Mouse (Mus musculus): ENCODE results near the gene LTO1. TPM values are rescaled to one million over a fixed set of nuclear protein-coding genes. Genes with fewer than 3 reads are reported as not detected.

LTO1 gene
- polyA plus RNA-seq, 1 experiment = 21.3 TPM

DNA sequence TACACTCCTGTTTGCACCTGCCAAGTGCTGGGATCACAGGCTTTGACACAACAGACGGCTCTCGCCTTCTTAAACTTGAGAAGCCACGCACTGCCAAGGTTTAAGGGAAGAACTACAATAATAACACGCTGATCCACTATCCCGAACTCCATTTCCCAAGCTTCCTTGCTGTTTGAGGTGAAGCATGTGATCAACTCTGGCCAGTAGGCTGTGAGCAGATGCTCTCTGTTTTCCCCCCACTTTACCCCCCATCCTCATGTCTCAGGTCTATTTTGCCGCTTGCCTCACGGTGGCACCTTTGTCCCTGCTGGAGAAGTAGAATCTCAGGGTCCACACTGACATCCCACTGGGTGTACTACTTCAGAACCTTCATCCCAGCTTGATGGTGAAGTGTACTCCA is 6.2 kb upstream of the LTO1 start:
- DNase-seq (ENCODE audit: low read depth) = no peak

- no peak for DNase-seq (ENCODE audit: low read depth)
These were observed 3.8 kb upstream of the LTO1 start for GRCm38 (mm10) chr7:144911121-144911520.

- DNase-seq (ENCODE audit: low read depth) = no peak
These were observed 2.0 kb upstream of the LTO1 start for GRCm38 (mm10) chr7:144912897-144913296.

GRCm38 (mm10) chr7:144914296-144914947 is 478 bp upstream of the LTO1 start:
- no peak for DNase-seq (ENCODE audit: low read depth)

- DNase-seq (ENCODE audit: low read depth) = no peak
These were observed 3.9 kb downstream of the LTO1 start for GRCm38 (mm10) chr7:144918823-144919222.

DNA sequence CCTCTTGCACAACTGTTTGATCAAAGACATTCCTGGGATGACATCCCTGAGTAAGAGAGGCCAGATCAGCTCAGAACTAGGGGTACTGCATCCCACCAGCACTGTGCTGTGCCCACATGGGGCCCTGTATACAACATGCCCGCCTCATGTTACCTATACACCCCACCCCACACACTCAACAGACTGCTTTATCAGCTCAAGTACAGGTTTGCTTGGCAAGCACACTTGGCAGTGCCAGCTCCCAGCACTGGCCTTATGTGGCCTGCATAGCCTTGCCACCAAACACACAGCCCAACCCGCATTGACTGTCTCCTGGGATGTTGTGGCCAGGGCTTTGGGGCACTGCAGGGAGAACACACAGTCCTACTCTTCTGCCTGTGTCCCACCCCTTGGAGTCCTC is 12.7 kb downstream of the LTO1 start:
- DNase-seq (ENCODE audit: low read depth) = no peak

DNA sequence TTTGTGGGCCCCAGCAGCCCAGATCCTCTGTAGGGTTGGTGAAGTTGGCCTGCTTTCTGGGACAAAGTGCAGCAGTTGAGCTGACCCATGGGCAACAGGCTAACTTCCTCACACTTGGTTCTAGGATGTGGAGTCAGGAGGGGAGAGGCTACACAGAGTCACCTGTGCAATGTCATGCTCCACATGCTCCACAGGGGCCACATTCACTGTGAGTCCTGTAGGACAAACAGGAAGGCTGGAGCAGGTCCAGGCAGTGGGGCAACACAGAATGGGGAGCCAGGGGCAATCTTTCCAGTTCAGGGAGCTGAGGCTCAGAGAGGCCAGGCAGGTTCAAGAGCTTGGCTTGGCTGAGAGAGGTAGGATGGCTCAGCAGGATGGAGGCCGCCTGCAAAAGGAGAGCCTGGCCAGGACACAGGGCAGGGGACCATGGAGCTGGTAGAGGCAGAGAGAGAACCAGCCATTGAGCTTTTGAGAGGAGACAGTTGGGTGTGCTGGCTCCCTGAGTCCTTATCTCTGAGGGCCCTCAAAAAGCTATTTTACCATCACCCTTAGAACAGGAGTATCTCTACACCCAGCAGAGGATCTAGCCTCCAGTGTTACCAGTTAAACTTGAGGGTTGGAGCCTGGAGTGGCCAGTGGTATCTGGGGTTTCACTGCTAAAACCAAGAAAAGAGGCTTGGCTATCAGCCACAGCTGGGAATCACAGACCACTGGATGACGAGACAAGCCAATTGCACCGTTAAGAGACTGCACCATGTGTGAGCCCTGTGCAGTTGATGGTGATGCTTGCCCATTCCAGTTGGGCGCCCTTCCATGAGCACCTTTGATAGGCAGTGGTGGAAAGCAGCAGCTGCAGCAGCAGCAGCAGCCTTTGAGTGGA is 13.3 kb downstream of the LTO1 start:
- no peak for DNase-seq (ENCODE audit: low read depth)

GRCm38 (mm10) chr7:144928889-144929210 is 13.9 kb downstream of the LTO1 start:
- DNase-seq (ENCODE audit: low read depth) = no peak

DNA sequence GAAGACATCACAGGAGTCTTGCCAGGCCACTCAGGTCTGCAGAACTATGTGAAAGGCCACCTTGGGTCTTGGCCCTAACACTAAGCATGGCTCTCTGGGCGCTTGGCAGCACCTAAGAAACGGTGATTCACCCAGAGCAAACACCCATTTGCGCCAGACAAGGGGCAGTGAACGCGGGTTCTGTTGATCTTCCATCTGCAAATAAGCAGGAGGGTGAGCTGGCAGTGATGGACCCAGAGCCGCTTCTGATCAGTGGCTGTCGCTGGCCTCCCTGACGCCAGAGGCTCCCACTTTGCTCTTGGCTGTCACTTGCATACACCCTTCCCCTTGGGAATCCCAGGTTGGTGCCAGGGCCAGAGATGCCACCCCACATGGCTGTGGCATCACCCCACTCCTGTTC is 14.6 kb downstream of the LTO1 start:
- DNase-seq (ENCODE audit: low read depth) = no peak

GRCm38 (mm10) chr7:144929931-144930330 is 15.0 kb downstream of the LTO1 start:
- no peak for DNase-seq (ENCODE audit: low read depth)

DNA sequence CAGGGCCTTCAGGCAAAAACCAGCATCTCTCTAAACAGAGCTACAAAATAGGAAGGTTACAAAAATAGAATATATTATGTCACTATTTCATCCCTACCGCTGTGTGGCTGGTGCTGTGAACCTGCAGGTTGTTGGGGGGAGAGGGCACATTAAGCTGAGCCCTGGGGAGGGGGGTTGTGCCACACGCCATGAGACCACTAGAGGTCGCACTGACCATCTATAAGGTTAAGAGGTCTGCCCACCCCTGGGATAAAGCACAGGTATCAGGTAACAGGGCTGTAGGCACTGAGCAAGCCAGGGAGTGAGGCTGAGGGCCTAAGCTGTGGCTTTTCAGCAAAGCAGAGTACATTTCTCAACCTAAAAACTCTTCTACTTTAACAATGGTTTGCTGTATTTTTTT is 16.9 kb downstream of the LTO1 start:
- no peak for DNase-seq (ENCODE audit: low read depth)

- no peak for DNase-seq (ENCODE audit: low read depth)
These were observed 17.6 kb downstream of the LTO1 start for GRCm38 (mm10) chr7:144932389-144932937.

GRCm38 (mm10) chr7:144933336-144933735 is 18.4 kb downstream of the LTO1 start:
- DNase-seq (ENCODE audit: low read depth) = no peak

GRCm38 (mm10) chr7:144933796-144934195 is 18.9 kb downstream of the LTO1 start:
- no peak for DNase-seq (ENCODE audit: low read depth)

DNA sequence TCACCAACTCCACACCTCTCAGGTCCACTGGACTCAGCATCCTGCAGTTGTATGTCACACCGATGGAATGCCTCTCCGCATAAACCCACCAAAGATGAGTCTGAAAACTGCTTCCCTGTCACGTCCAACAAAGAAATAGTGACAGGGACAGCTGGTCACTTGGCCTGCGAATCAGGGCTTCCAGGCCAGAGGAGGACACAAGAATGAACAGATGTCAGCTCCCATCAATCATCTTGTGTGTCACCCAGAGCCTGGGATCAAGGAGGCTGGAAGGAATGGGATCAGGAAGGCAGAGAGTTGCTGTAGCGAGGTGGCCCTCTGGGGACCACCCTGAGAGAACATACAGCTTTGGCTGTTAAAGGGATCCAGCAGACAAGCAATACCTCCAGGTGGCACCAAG is 20.0 kb downstream of the LTO1 start:
- no peak for DNase-seq (ENCODE audit: low read depth)

- DNase-seq (ENCODE audit: low read depth) = no peak
These were observed 20.7 kb downstream of the LTO1 start for GRCm38 (mm10) chr7:144935563-144935962.

GRCm38 (mm10) chr7:144936311-144936880 is 21.5 kb downstream of the LTO1 start:
- DNase-seq (ENCODE audit: low read depth) = no peak

DNA sequence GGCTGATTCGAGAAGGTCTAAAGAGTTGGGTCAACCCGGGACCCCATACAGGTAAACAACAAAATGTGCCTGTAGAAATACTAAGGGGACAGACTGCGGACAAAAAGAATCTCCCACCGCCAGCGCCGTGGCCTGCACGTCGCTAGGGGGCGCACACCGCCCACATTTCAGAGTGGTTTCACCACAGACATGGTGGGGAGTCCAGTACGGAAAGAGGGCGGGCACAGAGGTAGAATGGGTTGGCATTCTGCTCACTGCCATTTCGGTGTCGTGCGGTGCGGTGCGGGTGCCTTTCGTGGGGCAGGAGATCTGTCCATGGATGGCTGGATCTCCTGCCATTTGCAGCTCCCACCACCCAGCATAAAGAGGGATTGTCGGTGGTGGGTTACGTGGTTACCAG is 22.6 kb downstream of the LTO1 start:
- no peak for DNase-seq (ENCODE audit: low read depth)

DNA sequence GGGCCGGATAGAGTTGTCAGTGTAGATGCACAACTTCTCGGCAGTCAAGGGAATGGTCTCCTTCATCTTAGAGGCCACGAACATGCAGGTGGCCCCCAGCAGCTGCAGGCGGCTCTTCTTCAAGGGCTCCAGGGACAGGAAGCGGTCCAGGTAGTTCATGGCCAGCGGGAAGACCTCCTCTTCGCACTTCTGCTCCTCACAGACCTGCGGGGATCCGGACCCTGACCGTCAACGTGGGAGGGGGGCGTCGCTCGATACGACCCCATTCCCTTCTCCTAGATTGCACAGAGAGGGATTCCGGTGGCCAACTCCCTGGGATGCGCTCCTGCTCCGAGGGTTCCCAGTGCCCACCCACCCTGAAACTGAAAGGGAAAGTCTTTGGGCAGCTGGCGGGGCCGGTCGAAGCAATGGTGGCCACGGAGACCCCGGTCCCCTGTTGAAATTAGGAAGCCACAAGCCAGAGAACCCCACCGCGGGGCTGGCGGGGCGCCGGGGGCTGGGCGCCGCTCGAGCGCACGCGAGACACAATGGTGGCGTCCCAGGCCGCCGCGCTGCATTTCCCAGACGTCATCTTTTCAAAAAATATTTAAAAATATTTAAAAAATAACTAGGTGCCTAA is 23.1 kb downstream of the LTO1 start:
- no peak for DNase-seq (ENCODE audit: low read depth)

- no peak for DNase-seq (ENCODE audit: low read depth)
These were observed 23.9 kb downstream of the LTO1 start for GRCm38 (mm10) chr7:144938661-144939343.

- no peak for DNase-seq (ENCODE audit: low read depth)
These were observed 24.6 kb downstream of the LTO1 start, which contains the start of gene Ccnd1 for GRCm38 (mm10) chr7:144939344-144940002. TSS of gene Ccnd1 (minus strand) at chr7:144939925.

Measured in gonadal fat pad, adult 2 months (tissue).